Mouse (Mus musculus) liver (tissue): Measurements from ENCODE around the gene Rab35.

Experiments
- DNase-seq: peaks from one replicate; pipeline ENCODE4 v3.0.0-alpha.2; 2020; ENCODE audit warnings: mixed read lengths

Gene Rab35

GRCm38 (mm10) chr5:115650885-115651284, 19.2 kb downstream of the Rab35 start:
- DNase-seq = no peak

GRCm38 (mm10) chr5:115651821-115652220, 20.1 kb downstream of the Rab35 start:
- no peak for DNase-seq

DNA sequence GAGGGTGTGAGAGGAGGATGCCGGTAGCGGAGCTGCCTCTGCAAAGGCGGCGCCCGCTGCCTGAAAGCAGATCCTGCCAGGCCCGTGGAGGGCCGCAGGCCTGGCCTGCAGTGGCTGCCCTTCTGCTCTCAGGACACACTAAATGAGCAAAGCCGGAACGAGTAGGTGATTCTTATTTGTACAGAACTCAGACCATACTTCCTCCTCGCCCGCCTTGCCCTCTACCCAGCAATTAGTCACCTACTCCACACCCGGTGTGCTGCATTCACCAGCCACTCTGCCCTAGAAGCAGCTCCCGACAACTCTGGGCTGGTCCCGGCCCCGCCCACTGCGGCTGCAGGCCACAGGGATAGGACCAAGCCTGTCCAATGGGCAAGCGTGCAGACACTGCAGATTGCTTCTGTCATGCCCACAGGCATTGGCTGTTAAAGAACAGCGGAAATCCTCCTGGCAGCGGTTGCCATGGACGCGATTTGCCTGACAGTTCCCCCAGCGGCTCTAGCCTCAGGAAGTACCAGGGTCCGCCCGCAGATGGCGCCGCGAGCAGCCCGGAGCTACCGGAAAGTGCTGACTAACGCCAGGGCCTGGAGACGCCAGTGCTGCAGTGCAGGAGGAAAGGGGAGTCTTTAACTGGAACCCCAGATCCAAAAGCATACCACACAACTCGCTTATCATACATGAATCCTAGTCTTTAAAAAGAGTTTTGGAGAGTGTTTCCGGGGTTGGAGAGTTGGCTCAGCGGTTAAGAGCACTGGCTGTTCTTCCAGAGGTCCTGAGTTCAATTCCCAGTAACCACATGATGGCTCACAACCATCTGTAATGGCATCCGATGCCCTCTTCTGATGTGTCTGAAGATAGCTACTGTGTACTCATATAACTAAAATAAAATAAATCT, 21.2 kb downstream of the Rab35 start:
- DNase-seq = peak; percentile 99

DNA sequence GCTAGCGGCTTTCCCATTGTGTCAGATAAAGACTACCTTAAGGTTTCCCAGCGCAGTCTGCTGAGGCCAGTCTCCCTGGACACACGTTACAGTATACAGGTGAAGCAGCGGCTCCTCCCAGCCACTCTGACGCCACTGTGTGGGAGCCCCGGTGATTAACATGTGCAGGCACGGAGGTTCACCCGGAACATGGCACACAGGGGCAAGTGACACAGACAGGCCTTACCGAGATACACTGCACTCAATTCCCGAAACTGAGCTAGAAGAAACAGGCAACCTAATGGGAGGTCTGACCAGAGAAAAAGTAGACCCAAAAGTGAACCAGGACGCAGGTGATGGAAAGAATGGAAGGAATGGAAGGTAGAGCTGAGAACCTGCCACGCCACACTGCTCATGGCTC, 22.1 kb downstream of the Rab35 start:
- no peak for DNase-seq

GRCm38 (mm10) chr5:115656677-115657076, 25.0 kb downstream of the Rab35 start:
- no peak for DNase-seq

GRCm38 (mm10) chr5:115657234-115657633, 25.5 kb downstream of the Rab35 start:
- no peak for DNase-seq

- no peak for DNase-seq
These were observed 26.6 kb downstream of the Rab35 start for GRCm38 (mm10) chr5:115658352-115658751.

DNA sequence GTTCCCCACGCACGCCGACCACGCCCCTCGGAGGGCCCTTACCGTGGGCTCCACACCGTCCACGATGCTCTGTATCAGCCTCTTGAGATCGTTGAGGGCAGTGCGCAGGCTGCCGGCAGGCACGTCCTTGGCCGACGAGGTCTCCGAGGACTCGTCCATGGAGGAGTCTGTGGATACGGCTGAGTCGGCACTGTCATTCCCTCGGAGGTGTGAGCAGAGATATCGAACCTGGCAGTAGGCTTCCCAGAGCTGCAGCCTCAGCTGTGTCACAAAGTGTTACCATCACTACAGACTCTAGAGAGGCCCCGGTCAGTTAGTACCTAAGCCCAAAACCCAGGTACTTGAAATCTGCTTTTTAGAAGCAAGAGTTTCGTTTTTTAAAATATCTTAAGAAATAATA, 30.9 kb downstream of the Rab35 start:
- DNase-seq = peak; percentile 3

DNA sequence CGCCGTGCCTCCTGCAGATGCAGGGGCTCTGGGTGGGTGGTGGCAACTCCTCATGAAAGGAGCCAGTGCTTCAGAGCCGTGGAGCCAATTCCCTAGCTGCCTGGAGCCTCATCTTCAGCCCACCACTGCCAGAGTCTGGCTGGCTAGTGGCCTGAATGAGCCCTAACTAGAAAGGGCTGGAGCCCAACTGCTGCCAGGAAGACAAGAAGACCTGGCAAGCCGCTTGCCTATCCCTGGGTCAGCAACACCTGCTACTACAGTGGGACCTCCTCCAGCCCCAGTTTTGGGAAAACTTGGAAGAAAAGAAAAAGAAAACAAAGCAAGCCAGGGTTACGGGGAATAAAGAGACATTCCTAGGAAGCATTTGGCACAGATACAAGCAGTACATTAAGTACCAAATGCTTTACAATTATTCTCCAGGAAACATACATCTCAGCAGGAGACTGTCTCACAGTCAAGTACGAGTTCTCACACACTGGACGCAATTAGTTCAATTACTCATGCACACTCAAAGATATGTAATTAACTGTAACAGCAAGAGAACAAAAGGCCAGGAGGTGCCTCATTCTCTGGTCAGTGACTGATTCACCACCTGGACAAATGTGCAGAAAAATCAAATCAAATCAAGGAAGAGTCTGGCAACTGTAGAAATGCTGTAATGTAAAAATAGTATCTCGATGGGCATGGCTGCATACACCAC, 34.8 kb downstream of the Rab35 start:
- DNase-seq = no peak

DNA sequence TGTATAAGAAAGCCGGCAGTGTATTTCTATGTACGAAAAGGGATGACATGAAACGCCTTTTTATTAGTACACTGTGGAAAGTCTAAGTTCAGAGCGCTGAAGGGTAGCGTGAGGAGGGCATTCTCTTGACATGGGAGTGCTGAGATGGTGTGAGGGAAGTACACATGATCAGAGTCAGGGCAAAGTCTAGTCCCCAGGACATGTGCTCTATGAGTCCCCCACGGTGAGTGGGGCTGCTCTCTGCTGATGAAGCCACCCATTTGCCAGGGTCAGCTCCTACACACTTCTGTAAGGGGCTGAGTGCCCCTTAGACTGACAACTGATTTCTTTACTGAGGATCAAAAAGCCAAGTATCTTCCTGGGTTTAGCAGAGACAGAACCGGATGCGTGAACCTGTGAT, 35.5 kb downstream of the Rab35 start:
- DNase-seq = no peak

DNA sequence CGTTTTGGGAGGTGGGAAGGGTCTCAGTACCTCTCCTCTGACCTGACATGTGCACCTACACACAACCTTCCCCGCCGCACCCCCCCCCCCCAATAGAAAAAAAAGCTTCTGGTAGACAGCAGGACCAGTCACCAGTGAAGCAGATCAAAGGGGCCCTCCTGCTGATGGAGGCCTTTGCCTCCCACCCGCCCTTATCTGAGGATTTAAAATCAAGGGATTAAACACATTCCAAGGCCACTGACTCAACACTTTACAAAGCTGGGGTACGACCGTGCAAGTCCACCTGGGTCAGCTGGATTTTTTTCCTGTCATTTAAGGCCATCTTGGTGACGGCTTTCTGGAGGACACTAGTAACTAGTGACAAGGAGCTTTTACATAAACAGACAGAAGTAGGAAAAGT, 36.2 kb downstream of the Rab35 start:
- peak; percentile 1 for DNase-seq

- DNase-seq = peak; percentile 1
These were observed 37.3 kb downstream of the Rab35 start for GRCm38 (mm10) chr5:115668986-115669385.

- peak; percentile 1 for DNase-seq
These were observed 38.3 kb downstream of the Rab35 start for GRCm38 (mm10) chr5:115669974-115670373.

- DNase-seq = peak; percentile 1
These were observed 38.7 kb downstream of the Rab35 start for GRCm38 (mm10) chr5:115670406-115670805.

GRCm38 (mm10) chr5:115671846-115672245, 40.1 kb downstream of the Rab35 start:
- peak; percentile 1 for DNase-seq

DNA sequence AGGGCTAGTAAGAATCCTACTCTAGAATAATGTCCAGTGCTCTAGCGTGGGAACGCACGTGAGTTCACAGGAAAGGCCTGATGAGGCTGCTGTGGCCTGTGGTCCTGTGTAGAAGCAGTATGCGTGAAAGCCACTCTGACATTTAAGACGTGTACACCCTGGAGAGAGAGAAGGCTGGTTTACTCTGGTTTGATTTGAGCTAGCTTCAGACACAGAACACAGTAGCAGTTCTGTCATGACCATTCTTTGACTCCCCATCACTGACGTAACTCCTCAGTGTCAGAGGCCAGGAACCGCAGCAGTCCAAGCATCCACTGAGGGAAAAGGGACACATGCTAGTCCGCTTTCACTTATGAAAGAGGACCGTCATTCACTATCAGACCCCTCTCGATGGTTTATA, 53.4 kb downstream of the Rab35 start:
- no peak for DNase-seq

DNA sequence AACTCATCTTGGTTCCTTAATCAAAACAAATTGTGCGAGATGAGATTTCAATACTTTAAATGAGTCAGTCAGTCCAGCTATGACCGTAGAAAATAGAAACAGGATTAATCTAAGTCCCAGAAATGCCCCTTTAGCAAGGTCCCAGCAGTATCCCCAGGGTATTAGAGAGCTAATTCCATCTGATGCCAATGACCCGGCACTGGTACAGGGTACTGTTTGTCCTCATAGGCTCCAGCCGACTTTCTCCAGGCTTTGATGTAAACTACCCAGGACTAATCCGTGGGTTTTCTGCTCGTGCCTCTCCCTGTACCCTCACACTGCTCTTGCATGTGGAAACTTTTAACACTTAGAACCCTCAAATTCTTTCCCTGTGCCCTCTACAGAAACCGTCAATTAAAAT, 55.0 kb downstream of the Rab35 start:
- DNase-seq = no peak

- DNase-seq = no peak
These were observed 61.6 kb downstream of the Rab35 start for GRCm38 (mm10) chr5:115693271-115693670.

GRCm38 (mm10) chr5:115695191-115695770, 63.6 kb downstream of the Rab35 start:
- no peak for DNase-seq

- no peak for DNase-seq
These were observed 65.1 kb downstream of the Rab35 start for GRCm38 (mm10) chr5:115696811-115697210.
